Mouse (Mus musculus) limb, embryonic 15.5 days (tissue): ENCODE data around the gene Dhx34. TPM values are rescaled to one million over a fixed set of nuclear protein-coding genes. Genes with fewer than 3 reads are reported as not detected.
A peak's percentile ranks its signal among the peaks of the same experiment; 100 is the strongest.
"Not testable (repeated sequence)": the region's sequence is repeated elsewhere in the genome, so short reads cannot be mapped to it uniquely, and the experiment has no call there.

Experiments
- ATAC-seq: fragments of 200-750 bp; cut with Nextera tagmentation; 2 replicates; pipeline ENCODE4 v1.8.0; 2017; ENCODE audit warnings: low read depth, moderate TSS enrichment; ENCODE audit not compliant: insufficient number of reproducible peaks, low FRiP score, low TSS enrichment
- H3K27ac ChIP-seq: fragments of 300-500 bp; sonication (generic); 2 replicates; pipeline ENCODE4 v1.5.1; 2015; ENCODE audit warnings: moderate library complexity, mild to moderate bottlenecking, inconsistent platforms
- H3K27me3 ChIP-seq: fragments of 300-500 bp; sonication (generic); 2 replicates; pipeline ENCODE4 v1.6.1; 2015; ENCODE audit warnings: inconsistent platforms
- H3K36me3 ChIP-seq: fragments of 300-500 bp; sonication (generic); 2 replicates; pipeline ENCODE4 v1.6.1; 2015; ENCODE audit warnings: inconsistent platforms
- H3K4me1 ChIP-seq: fragments of 300-500 bp; sonication (generic); 2 replicates; pipeline ENCODE4 v1.6.1; 2015; ENCODE audit warnings: inconsistent platforms
- H3K4me2 ChIP-seq: fragments of 300-500 bp; sonication (generic); 2 replicates; pipeline ENCODE4 v1.6.1; 2015; ENCODE audit warnings: mild to moderate bottlenecking, inconsistent platforms
- H3K4me3 ChIP-seq: fragments of 300-500 bp; sonication (generic); 2 replicates; pipeline ENCODE4 v1.5.1; 2015; ENCODE audit warnings: mild to moderate bottlenecking, inconsistent platforms
- H3K9ac ChIP-seq: fragments of 300-500 bp; sonication (generic); 2 replicates; pipeline ENCODE4 v1.6.1; 2015; ENCODE audit warnings: inconsistent platforms
- H3K9me3 ChIP-seq: fragments of 300-500 bp; sonication (generic); 2 replicates; pipeline ENCODE4 v1.6.1; 2016; ENCODE audit warnings: inconsistent platforms
- WGBS: fragments of 180-500 bp; shearing (Covaris S2); methylation state at CpG from one replicate; pipeline ENCODE4 v1.1.7; 2015; 5-methylcytosine and 5-hydroxymethylcytosine counted together
- polyA plus RNA-seq: library from polyadenylated mRNA; unstranded; fragments of >200 nt; fragmentation: Nextera tagmentation; extraction: Ambion mirVana; gene quantifications from 2 replicates; pipeline ENCODE4 v1.2.1, GENCODE M21; 2015

The Dhx34 gene
- 12.1 and 13.5 TPM in 2 replicates for polyA plus RNA-seq

GRCm38 (mm10) chr7:16221582-16222272, at the start of gene Dhx34:
Dhx34 (minus strand) TSS chr7:16222037.
- Histone ChIP-seq H3K27ac (peak within 1 kb of the TSS; percentile 89), H3K36me3 (peaks cover 19% of the 10 kb centered on the region), H3K4me2 (peak within 1 kb of the TSS; percentile 59), H3K27me3 (no peaks in the 10 kb centered on the region), H3K4me1 (peaks cover 11% of the 10 kb centered on the region; the same call in 1 of the 2 replicates), H3K9me3 (no peaks in the 10 kb centered on the region), H3K9ac (peak within 1 kb of the TSS; percentile 68), H3K4me3 (peak within 1 kb of the TSS; percentile 61)
- peak; percentile 88 for ATAC-seq
- WGBS = 1% methylated on average over 34 of the region's 34 CpGs

- Histone ChIP-seq H3K4me3 (no peak overlapping the region), H3K4me1 (peaks cover 31% of the 10 kb centered on the region), H3K27me3 (no peaks in the 10 kb centered on the region), H3K4me2 (0 out of 2 replicates have a peak overlapping the region, but pooled peaks have one; percentile 89), H3K27ac (no peak overlapping the region), H3K36me3 (peaks cover 13% of the 10 kb centered on the region), H3K9ac (no peak overlapping the region), H3K9me3 (no peaks in the 10 kb centered on the region)
- WGBS = 66% methylated on average over 1 of the region's 1 CpGs
- no peak for ATAC-seq
Measured at GRCm38 (mm10) chr7:16271139-16271538, 49.3 kb upstream of the Dhx34 start.

GRCm38 (mm10) chr7:16266593-16266992, 44.8 kb upstream of the Dhx34 start:
- not testable (repeated sequence) for H3K27me3 ChIP-seq, H3K4me3 ChIP-seq, H3K9ac ChIP-seq, H3K27ac ChIP-seq, H3K9me3 ChIP-seq, H3K4me1 ChIP-seq, H3K36me3 ChIP-seq, ATAC-seq, H3K4me2 ChIP-seq
- WGBS = 81% methylated on average over 7 of the region's 7 CpGs

- 88% methylated on average over 11 of the region's 11 CpGs for WGBS
- Histone ChIP-seq H3K4me3 (no peak overlapping the region), H3K4me1 (no peaks in the 10 kb centered on the region), H3K27ac (no peak overlapping the region), H3K9me3 (no peaks in the 10 kb centered on the region), H3K36me3 (no peaks in the 10 kb centered on the region), H3K27me3 (no peaks in the 10 kb centered on the region), H3K9ac (no peak overlapping the region), H3K4me2 (no peak overlapping the region)
- ATAC-seq = no peak
Measured at GRCm38 (mm10) chr7:16265856-16266255, 44.0 kb upstream of the Dhx34 start.

- Histone ChIP-seq H3K9me3 (no peaks in the 10 kb centered on the region), H3K27ac (no peak overlapping the region), H3K4me2 (no peak overlapping the region), H3K4me1 (no peaks in the 10 kb centered on the region), H3K36me3 (no peaks in the 10 kb centered on the region), H3K4me3 (no peak overlapping the region), H3K9ac (no peak overlapping the region), H3K27me3 (no peaks in the 10 kb centered on the region)
- no peak for ATAC-seq
- WGBS = 83% methylated on average over 5 of the region's 5 CpGs
Measured at GRCm38 (mm10) chr7:16263843-16264242, 42.0 kb upstream of the Dhx34 start.

- Histone ChIP-seq H3K36me3 (no peaks in the 10 kb centered on the region), H3K4me3 (no peak overlapping the region), H3K4me2 (no peak overlapping the region), H3K9ac (no peak overlapping the region), H3K27ac (no peak overlapping the region), H3K4me1 (no peaks in the 10 kb centered on the region), H3K9me3 (no peaks in the 10 kb centered on the region), H3K27me3 (no peaks in the 10 kb centered on the region)
- ATAC-seq = no peak
- WGBS = 28% methylated on average over 8 of the region's 8 CpGs
Measured at GRCm38 (mm10) chr7:16263015-16263787, 41.4 kb upstream of the Dhx34 start.

GRCm38 (mm10) chr7:16261097-16261496, 39.3 kb upstream of the Dhx34 start:
- H3K4me3 ChIP-seq = no peak overlapping the region
- H3K9ac ChIP-seq = no peak overlapping the region
- WGBS = 75% methylated on average over 1 of the region's 1 CpGs
- ATAC-seq = no peak
- no peaks in the 10 kb centered on the region for H3K4me1 ChIP-seq
- H3K4me2 ChIP-seq = no peak overlapping the region
- H3K36me3 ChIP-seq = no peaks in the 10 kb centered on the region
- H3K27ac ChIP-seq = no peak overlapping the region
- H3K27me3 ChIP-seq = no peaks in the 10 kb centered on the region
- no peaks in the 10 kb centered on the region for H3K9me3 ChIP-seq

GRCm38 (mm10) chr7:16259110-16259590, 37.3 kb upstream of the Dhx34 start, which contains the start of gene C5ar1:
C5ar1 (minus strand) TSS chr7:16259540.
- WGBS = 78% methylated on average over 5 of the region's 5 CpGs
- ATAC-seq = no peak

GRCm38 (mm10) chr7:16257830-16258229, 36.0 kb upstream of the Dhx34 start:
- Histone ChIP-seq H3K9me3 (no peaks in the 10 kb centered on the region), H3K9ac (no peak overlapping the region), H3K36me3 (no peaks in the 10 kb centered on the region), H3K4me1 (no peaks in the 10 kb centered on the region), H3K27me3 (no peaks in the 10 kb centered on the region), H3K4me3 (no peak overlapping the region), H3K4me2 (no peak overlapping the region), H3K27ac (no peak overlapping the region)
- ATAC-seq = no peak
- 86% methylated on average over 11 of the region's 11 CpGs for WGBS

More at GRCm38 (mm10) chr7:16259110-16259590, 37.3 kb upstream of the Dhx34 start, which contains the start of gene C5ar1:
- no peaks in the 10 kb centered on the region for H3K27me3 ChIP-seq
- H3K9ac ChIP-seq = no peak within 1 kb of the TSS
- H3K4me2 ChIP-seq = no peak within 1 kb of the TSS
- no peak within 1 kb of the TSS for H3K4me3 ChIP-seq
- H3K36me3 ChIP-seq = no peaks in the 10 kb centered on the region
- H3K27ac ChIP-seq = no peak within 1 kb of the TSS
- no peaks in the 10 kb centered on the region for H3K4me1 ChIP-seq
- H3K9me3 ChIP-seq = no peaks in the 10 kb centered on the region

GRCm38 (mm10) chr7:16255963-16256362, 34.1 kb upstream of the Dhx34 start:
- ATAC-seq, H3K36me3 ChIP-seq, H3K4me3 ChIP-seq, H3K4me1 ChIP-seq, H3K9ac ChIP-seq, H3K9me3 ChIP-seq, H3K27ac ChIP-seq, H3K27me3 ChIP-seq, H3K4me2 ChIP-seq: not testable (repeated sequence)
- 80% methylated on average over 4 of the region's 4 CpGs for WGBS

GRCm38 (mm10) chr7:16254195-16254594, 32.4 kb upstream of the Dhx34 start:
- Histone ChIP-seq H3K4me1 (no peaks in the 10 kb centered on the region), H3K36me3 (no peaks in the 10 kb centered on the region), H3K27me3 (no peaks in the 10 kb centered on the region), H3K9me3 (no peaks in the 10 kb centered on the region), H3K4me3 (no peak overlapping the region), H3K4me2 (no peak overlapping the region), H3K27ac (no peak overlapping the region), H3K9ac (no peak overlapping the region)
- no peak for ATAC-seq
- 50% methylated on average over 4 of the region's 4 CpGs for WGBS

- H3K9me3 ChIP-seq = no peaks in the 10 kb centered on the region
- H3K4me2 ChIP-seq = no peak overlapping the region
- no peak overlapping the region for H3K4me3 ChIP-seq
- no peaks in the 10 kb centered on the region for H3K27me3 ChIP-seq
- no peaks in the 10 kb centered on the region for H3K4me1 ChIP-seq
- H3K9ac ChIP-seq = no peak overlapping the region
- WGBS = 82% methylated on average over 5 of the region's 5 CpGs
- no peak for ATAC-seq
- no peaks in the 10 kb centered on the region for H3K36me3 ChIP-seq
- H3K27ac ChIP-seq = no peak overlapping the region
Measured at GRCm38 (mm10) chr7:16250687-16251086, 28.9 kb upstream of the Dhx34 start.
